Mouse (Mus musculus) cerebellum, postnatal 4 days (tissue): Measurements from ENCODE around the gene Nat8f2.
"Not testable (repeated sequence)": the region's sequence is repeated elsewhere in the genome, so short reads cannot be mapped to it uniquely, and the experiment has no call there.

Experiments used
- DNase-seq, 2 experiments: peaks; one replicate each; pipeline ENCODE4 v3.0.0; 2022; ENCODE audit warnings: low spot score in 2 of 2, mixed read lengths in 1 of 2

The Nat8f2 gene

DNA sequence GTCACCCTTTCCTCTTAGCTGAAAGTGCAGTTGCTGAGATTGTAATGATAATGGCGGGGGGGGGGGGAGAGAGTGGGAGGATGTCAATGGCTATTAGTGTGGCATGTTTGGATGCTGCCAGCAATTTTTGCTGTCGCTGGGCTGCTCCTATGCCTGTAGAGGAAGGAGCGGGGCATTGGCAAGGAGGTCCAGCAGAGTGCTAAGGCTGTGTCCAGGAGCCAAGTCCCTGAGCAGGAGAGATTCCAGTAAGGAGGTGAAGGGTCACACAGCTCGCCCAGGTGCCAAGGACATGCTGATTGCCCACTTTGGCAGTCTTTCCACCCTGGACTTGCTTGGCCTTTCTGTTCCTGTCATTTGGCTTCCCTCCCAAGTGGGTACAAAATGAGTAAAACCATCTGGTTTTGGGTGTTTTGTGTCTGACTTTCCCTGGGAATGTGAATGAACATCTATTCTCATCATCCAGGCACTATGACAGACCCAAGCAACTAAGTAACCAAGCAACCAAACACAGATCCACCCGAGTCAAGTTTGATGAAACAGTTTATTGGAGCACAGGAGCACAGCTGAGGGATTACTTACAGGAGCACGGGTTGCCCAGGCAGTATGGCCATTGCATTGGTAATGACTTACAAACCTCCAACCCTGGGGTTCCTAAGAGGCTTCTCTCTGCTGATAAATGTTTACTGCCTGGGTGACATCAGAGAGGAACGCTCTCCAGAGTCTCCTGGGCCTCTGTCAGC lies 3.9 kb downstream of the Nat8f2 start:
- DNase-seq, result peak in 1 of 2 experiments; percentile 11

DNA sequence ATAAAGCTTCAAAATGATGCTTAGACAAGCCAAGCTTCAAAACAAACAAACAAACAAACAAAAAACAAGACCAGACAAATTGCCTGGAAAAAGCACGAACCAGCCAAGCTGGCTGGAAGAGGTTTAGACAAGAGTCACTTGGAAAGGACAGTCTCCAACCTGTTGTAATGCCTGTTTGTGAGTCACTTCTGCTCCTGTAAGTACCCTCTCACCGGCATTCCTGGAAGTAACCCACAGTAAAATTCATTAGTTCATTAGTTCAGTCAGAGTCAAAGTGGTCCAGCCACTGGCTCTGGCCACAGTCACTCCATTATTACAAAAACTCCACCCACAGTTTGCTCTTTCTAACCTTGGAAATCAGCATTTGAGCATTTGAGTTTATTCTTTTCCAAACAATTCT lies 5.1 kb downstream of the Nat8f2 start:
- DNase-seq, result no peak

DNA sequence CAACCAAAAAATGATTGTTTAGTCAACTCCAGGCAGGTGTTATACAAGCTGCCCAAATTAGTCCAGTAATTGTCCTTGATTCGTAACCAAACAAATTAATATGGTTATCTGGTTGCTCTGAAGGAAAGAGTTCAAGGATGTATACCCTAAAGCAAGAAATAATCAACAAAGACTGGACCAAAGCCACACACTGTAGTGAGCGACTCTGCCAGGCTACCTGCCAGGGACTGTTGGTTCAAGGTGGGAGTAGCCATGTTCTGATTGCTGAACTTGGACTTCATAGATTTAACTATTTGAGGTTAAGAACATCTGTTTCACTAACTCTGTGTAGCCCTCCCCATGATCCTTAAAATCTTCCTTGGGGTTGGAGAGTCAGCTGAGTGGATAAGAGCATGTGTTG lies 5.8 kb downstream of the Nat8f2 start:
- no peak for DNase-seq

DNA sequence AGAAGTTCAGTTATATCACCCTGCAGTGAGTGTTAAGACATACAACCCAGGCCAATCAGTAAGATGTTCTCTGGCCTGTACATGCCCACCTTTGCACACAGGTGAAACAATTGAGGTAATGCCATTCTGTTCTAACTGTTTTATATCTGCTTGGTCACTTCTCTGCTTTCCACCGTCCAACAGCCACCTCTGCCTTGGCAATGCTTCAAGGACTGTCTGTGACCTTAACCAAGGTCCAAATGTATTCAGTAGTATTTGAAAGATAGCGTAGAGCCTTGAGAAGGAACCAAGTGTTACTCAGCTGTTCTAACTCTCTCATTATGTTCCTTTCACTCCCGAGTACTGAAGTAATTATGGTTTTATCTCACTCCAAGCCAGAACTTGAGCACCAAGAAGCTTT lies 6.4 kb downstream of the Nat8f2 start:
- no peak for DNase-seq

DNA sequence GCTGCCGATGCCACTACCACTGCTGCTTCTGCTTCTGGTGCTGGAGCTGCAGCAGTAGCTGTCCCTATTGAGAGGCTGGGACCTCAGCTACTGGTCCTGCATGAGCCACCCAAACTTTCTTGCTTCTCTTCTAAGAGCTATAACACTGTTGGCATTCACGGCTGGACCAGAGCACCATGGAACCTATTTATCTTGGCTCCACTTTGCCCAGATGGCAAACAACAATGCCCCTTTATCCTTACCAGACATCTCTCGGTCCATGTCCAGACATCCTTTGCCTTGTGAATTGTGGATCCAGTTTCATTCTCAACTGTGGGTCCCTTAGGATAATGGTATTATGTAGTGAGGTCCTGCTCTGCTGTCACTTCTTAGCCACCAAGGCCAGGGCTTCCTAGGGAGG lies 7.7 kb downstream of the Nat8f2 start:
- no peak for DNase-seq

DNA sequence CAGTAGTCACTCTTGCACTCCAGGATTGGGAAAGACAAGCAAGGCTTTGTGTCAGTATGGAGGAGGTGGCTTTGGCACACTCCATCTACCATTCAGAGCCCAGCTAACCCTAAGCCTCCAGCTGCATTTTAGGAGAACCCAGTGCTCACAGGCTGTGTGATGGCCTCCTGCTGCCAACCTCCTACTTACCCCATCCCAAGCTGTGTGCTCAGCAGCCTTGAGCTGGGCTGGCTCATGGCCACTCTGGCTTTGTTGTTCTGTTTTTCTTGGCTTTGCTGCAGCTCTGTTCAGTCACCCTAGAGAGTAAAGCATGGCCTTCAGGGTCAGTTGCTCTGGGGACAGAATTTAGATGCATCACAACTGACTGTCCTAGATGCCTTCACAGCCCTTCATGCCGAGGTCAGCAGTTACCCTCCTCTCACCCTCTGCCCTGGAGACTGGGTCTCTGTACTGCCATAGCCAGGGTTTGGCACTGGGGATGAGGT lies 12.7 kb downstream of the Nat8f2 start:
- DNase-seq, result peak in 1 of 2 experiments; percentile 34

DNA sequence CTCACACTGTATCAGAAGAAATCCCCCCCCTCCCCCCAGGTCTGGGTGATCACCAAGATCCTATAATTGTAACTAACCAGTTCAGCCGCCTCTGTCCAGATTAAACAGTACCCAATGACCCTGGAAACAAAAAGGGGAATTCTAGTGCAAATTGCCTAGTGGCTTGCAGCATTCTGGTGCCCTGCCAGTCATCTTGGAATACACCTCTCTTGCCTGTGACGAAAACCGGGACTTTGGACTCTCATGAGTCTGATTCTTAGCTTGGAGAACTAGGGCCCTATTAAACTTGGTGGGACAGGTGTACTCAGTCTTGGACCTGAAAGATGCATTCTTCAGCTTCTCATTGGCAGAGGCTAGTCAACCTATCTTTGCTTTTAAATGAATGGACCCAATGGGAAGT lies 15.5 kb downstream of the Nat8f2 start:
- no peak for DNase-seq

GRCm38 (mm10) chr6:85851062-85851773 lies 17.7 kb downstream of the Nat8f2 start:
- no peak for DNase-seq

DNA sequence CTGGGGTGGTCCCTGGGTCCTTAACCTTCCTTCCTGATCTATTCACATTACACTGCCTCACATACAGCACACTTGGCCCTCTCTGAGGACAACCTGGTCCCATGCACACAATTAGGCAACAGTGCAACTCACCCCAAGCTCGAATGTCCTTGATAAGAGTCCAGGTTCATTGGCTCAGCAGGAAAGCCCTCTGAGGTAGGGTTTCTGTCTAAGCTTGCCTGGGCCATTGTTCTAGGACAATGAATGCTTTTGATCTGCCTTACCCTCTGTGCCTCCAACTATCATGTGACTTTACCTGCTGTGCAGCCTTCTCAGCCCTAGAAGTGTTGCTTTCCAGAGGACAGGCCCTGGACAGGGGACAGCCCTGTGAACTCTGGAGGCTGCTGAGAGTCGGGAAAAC lies 19.7 kb downstream of the Nat8f2 start:
- no peak for DNase-seq

DNA sequence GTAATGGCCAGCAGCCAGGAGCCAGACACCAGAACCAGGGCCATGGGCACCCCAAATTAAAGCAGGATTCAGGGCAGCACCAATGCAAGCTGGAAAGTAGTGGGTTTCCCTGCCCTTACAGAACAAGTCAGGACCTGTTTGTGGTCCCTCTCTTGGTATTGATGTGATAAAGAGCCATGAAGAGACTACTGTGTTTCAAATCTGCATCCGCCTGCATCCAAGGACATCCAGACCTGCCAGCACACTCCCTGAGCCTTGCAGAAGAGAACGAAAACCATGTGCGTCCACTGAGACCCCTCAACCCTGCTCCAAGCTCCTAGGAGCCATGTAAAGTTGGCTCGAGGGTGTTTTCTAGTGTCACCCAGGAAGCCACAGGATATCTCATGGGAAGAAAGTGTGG lies 20.8 kb downstream of the Nat8f2 start:
- no peak for DNase-seq

DNA sequence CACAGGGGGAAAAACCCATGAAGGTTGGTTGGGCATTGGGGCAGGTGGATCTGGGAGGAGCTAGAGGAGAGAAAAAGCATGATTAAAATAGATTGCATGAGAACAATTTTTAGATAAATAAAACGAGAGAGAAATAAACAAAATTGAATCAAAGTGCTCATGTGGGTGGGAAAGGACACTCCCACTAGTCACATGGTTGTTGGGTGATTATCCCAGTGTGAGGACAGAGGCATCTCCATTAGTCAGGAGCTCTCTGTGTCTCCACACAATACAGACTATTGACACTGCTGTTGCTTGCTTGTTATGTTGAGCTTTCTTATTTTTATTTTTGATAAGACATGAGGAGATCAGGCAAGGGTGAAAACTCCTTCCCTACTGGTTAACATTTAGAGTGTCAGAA lies 22.0 kb downstream of the Nat8f2 start:
- DNase-seq, result no peak

- DNase-seq, result not testable (repeated sequence)
Observed at GRCm38 (mm10) chr6:85843677-85844458, 25.1 kb downstream of the Nat8f2 start.

- no peak for DNase-seq
Observed at GRCm38 (mm10) chr6:85839982-85840381, 29.0 kb downstream of the Nat8f2 start.

DNA sequence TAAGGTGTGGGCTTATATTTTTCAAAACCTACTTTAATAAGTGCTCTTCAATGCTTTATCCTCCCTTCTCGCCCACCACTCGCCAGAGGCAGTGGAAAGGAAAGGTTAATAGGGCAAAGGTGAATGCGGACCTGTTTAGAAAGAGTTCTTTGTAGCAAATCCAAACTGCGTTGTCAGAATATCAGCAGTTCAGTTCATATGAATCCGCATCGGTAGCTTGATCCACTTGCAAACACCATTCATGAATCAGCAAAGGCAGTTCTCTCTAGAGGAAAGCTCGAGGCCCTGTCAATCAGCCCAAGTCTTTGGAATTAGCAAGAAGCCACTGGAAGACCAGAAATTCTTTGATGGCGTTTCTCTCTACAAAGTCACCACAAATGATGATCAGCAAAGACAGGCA lies 30.3 kb downstream of the Nat8f2 start:
- DNase-seq, result no peak

- peak in 1 of 2 experiments; percentile 32 for DNase-seq
Observed at GRCm38 (mm10) chr6:85837307-85837706, 31.7 kb downstream of the Nat8f2 start.

- peak in 1 of 2 experiments; percentile 49 for DNase-seq
Observed at GRCm38 (mm10) chr6:85836827-85837226, 32.1 kb downstream of the Nat8f2 start.

DNA sequence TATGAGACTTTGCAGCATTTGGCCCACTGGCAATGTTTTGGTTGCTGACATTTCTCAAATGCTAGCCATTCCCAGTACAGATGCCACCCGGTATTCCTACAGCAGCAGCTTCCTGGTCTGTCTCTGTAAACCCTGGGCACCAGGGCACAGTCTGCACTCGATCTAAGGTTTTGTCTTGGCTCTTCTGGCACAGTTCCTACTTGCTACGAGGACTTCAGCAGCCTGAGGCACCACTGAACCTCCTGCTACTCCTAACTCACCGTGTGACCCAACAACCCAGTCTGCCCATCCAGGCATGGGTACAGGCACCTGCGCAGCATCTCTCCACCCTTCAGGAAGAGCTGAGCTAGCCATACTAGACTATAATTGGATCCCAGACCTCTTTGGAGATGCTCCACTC lies 32.9 kb downstream of the Nat8f2 start:
- not testable (repeated sequence) for DNase-seq

- DNase-seq, result not testable (repeated sequence)
Observed at GRCm38 (mm10) chr6:85835104-85835503, 33.9 kb downstream of the Nat8f2 start.

DNA sequence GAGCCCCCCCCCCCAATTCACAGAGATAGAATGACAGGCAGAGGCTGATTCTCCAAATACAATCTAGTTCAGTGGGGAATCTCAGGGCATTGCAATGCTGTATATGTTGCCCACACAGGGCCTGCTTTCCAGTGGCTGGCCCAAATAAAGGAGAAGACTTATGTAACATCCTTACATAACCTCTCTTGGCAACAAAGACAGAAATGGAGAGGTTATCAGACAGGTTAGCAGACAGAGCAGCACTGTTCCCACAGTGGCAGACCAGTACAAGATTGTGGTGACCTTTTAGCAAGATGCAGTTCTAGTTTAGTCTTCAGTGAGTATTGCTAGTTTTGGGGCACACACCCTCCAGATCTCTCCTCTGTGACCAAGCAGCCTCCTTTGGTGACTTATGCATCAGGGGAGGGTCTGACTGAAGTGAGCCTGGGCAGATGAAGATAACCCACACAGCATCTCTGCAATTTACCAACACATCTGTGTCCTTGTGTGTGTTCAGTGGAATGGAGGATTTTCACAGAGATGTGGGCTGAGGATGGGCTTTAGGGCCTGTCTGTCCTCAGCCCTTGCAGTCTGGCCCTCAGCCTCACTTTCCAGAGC lies 34.4 kb downstream of the Nat8f2 start:
- DNase-seq, result not testable (repeated sequence)

- DNase-seq, result no peak
Observed at GRCm38 (mm10) chr6:85831796-85832321, 37.1 kb downstream of the Nat8f2 start, which contains the start of gene Nat8. Gene Nat8 (minus strand): TSS chr6:85832082.

GRCm38 (mm10) chr6:85829462-85829861 lies 39.5 kb downstream of the Nat8f2 start:
- DNase-seq, result no peak

- no peak for DNase-seq
Observed at GRCm38 (mm10) chr6:85825886-85826285, 43.1 kb downstream of the Nat8f2 start.
